Mouse (Mus musculus) limb, embryonic 15.5 days (tissue): ENCODE measurements around the gene Cd37. TPM values are rescaled to one million over a fixed set of nuclear protein-coding genes. Genes with fewer than 3 reads are reported as not detected.
"Not testable (repeated sequence)": the region's sequence is repeated elsewhere in the genome, so short reads cannot be mapped to it uniquely, and the experiment has no call there.

ENCODE experiments used
- ATAC-seq: fragments of 200-750 bp; cut with Nextera tagmentation; 2 replicates; pipeline ENCODE4 v1.8.0; 2017; ENCODE audit warnings: low read depth, moderate TSS enrichment; ENCODE audit not compliant: insufficient number of reproducible peaks, low FRiP score, low TSS enrichment
- H3K27ac ChIP-seq: fragments of 300-500 bp; sonication (generic); 2 replicates; pipeline ENCODE4 v1.5.1; 2015; ENCODE audit warnings: moderate library complexity, mild to moderate bottlenecking, inconsistent platforms
- H3K27me3 ChIP-seq: fragments of 300-500 bp; sonication (generic); 2 replicates; pipeline ENCODE4 v1.6.1; 2015; ENCODE audit warnings: inconsistent platforms
- H3K36me3 ChIP-seq: fragments of 300-500 bp; sonication (generic); 2 replicates; pipeline ENCODE4 v1.6.1; 2015; ENCODE audit warnings: inconsistent platforms
- H3K4me1 ChIP-seq: fragments of 300-500 bp; sonication (generic); 2 replicates; pipeline ENCODE4 v1.6.1; 2015; ENCODE audit warnings: inconsistent platforms
- H3K4me2 ChIP-seq: fragments of 300-500 bp; sonication (generic); 2 replicates; pipeline ENCODE4 v1.6.1; 2015; ENCODE audit warnings: mild to moderate bottlenecking, inconsistent platforms
- H3K4me3 ChIP-seq: fragments of 300-500 bp; sonication (generic); 2 replicates; pipeline ENCODE4 v1.5.1; 2015; ENCODE audit warnings: mild to moderate bottlenecking, inconsistent platforms
- H3K9ac ChIP-seq: fragments of 300-500 bp; sonication (generic); 2 replicates; pipeline ENCODE4 v1.6.1; 2015; ENCODE audit warnings: inconsistent platforms
- H3K9me3 ChIP-seq: fragments of 300-500 bp; sonication (generic); 2 replicates; pipeline ENCODE4 v1.6.1; 2016; ENCODE audit warnings: inconsistent platforms
- WGBS: fragments of 180-500 bp; shearing (Covaris S2); methylation state at CpG from one replicate; pipeline ENCODE4 v1.1.7; 2015; 5-methylcytosine and 5-hydroxymethylcytosine counted together
- polyA plus RNA-seq: library from polyadenylated mRNA; unstranded; fragments of >200 nt; fragmentation: Nextera tagmentation; extraction: Ambion mirVana; gene quantifications from 2 replicates; pipeline ENCODE4 v1.2.1, GENCODE M21; 2015

Cd37 gene
- polyA plus RNA-seq, 1 experiment from 2014 or later = 3.8 TPM

DNA sequence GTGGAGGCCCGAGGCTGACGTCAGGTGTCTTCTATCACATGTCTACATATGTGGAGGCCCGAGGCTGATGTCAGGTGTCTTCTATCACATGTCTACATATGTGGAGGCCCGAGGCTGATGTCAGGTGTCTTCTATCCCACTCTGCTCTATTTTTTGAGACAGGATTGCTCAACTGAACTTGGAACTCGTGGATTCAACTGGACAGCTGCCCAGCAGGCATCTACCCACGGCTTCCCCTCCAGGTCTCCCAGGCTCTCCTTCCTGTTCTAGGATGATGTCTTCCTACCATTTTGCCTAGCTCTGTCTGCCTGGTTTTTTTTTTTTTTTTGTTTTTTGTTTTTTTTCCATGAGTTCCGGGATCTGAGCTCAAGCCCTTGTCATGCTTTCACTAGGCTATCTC lies 16.9 kb upstream of the Cd37 start:
- not testable (repeated sequence) for H3K27me3 ChIP-seq, H3K4me3 ChIP-seq, H3K9me3 ChIP-seq, ATAC-seq, H3K27ac ChIP-seq, H3K9ac ChIP-seq, H3K4me2 ChIP-seq, H3K36me3 ChIP-seq, H3K4me1 ChIP-seq
- 79% methylated on average over 6 of the region's 7 CpGs for WGBS

DNA sequence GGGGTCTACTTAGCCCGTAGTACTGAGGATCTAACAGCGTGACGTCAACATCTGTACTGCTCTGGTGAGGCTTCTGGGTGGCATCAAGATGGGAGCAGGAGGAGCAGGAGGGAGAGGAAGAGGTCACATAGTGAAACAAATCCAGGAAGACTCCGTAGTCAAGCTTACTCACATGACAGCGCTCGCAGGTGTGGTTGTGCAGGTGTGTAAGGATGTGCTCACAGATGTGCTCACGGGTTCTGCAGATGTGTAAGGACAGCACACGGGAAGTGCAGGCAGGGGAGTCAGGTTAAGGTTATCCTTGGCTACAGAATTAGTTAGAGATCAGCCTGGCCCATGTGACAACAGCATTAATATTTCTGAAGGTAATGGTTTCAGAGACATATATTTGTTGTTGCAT lies 14.9 kb upstream of the Cd37 start:
- no peak overlapping the region for H3K9ac ChIP-seq
- no peak overlapping the region for H3K4me2 ChIP-seq
- no peaks in the 10 kb centered on the region for H3K27me3 ChIP-seq
- no peak overlapping the region for H3K4me3 ChIP-seq
- no peaks in the 10 kb centered on the region for H3K4me1 ChIP-seq
- ATAC-seq = no peak
- 84% methylated on average over 8 of the region's 8 CpGs for WGBS
- H3K27ac ChIP-seq = no peak overlapping the region
- H3K36me3 ChIP-seq = no peaks in the 10 kb centered on the region
- H3K9me3 ChIP-seq = no peaks in the 10 kb centered on the region

DNA sequence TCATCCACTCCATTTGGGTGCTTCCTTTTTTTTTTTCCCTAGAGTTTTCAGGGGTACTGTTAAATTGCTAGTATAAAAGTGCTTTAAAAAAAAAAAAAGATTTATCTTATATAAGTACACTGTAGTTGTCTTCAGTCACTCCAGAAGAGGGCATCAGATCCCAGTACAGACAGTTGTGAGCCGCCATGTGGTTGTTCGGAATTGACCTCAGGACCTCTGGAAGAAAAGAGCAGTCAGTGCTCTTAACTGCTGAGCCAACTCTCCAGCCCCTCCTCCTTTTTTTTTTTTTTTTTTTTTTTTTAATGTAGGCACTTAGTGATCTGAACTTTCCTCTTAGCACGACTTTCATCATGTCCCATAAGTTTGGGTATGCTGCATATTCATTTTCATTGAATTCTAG lies 8.8 kb upstream of the Cd37 start:
- no peak overlapping the region for H3K27ac ChIP-seq
- no peak for ATAC-seq
- no peaks in the 10 kb centered on the region for H3K4me1 ChIP-seq
- 28% methylated on average over 3 of the region's 3 CpGs for WGBS
- no peak overlapping the region for H3K4me2 ChIP-seq
- H3K9me3 ChIP-seq = no peaks in the 10 kb centered on the region
- no peaks in the 10 kb centered on the region for H3K27me3 ChIP-seq
- H3K36me3 ChIP-seq = no peaks in the 10 kb centered on the region
- no peak overlapping the region for H3K4me3 ChIP-seq
- H3K9ac ChIP-seq = no peak overlapping the region

DNA sequence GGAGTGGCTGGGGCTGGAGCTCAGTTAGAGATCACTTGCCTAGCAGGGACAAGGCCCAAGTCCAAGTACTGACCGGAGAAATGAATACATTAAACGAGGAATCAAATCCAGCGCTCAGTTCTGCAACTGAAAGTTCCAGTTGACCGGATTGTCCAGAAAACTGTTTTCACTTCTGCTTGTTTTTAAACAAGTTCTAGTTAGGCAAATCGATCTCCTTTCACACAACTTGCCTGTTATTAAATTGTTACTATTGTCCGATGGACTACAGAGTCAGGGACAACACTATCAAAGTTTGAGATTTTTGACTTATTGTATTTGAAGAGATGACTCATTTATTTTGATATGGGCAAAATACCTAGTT lies 2.5 kb upstream of the Cd37 start:
- Histone ChIP-seq H3K4me2 (no peak overlapping the region), H3K9ac (no peak overlapping the region), H3K36me3 (no peaks in the 10 kb centered on the region), H3K4me1 (peaks cover 9% of the 10 kb centered on the region), H3K27me3 (peaks cover 12% of the 10 kb centered on the region; the same call in 1 of the 2 replicates), H3K4me3 (no peak overlapping the region), H3K27ac (no peak overlapping the region), H3K9me3 (no peaks in the 10 kb centered on the region)
- no peak for ATAC-seq
- 82% methylated on average over 6 of the region's 6 CpGs for WGBS

DNA sequence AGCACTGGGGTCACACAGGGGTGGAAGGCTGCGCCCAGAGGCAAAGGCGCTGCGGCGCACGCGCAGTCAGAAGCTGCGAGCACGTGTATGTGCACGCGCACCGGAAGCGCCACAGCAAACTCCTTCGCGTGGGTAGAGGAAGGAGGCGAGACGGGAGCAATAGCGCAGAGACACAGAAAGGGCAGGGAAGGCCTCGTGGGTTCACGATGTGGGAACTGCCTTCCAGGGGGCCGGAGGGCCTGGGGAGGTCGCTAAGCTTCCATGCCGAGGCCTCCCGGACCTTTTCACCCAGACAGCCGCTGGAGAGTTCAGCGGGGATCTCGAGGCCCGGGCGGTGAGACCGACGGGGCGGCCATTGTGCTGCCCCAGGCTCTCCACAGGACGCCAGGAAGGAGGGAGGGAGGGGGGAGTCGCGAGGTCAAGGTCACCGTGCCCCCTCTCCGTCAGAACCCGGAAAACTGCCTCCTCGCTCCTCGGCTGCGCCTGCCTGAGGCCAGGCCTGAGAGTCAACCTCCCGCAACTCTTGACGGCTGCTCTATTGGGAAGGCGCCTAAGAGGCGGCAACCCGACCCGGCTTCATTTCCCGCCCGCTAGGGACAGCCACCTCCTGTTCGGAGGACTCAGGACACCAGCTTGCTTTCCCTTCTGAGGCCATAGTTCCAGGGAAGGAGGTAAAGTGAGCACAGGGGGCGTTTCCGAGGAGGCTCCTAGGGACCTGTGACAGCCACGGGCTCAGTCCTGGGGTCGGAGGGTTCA lies 1.9 kb upstream of the Cd37 start, which contains the start of gene Slc6a16:
Gene Slc6a16, plus strand, starts transcription at position 453 of the 756 bp plus-strand sequence.
- ATAC-seq = no peak
- no peak within 1 kb of the TSS for H3K27ac ChIP-seq

DNA sequence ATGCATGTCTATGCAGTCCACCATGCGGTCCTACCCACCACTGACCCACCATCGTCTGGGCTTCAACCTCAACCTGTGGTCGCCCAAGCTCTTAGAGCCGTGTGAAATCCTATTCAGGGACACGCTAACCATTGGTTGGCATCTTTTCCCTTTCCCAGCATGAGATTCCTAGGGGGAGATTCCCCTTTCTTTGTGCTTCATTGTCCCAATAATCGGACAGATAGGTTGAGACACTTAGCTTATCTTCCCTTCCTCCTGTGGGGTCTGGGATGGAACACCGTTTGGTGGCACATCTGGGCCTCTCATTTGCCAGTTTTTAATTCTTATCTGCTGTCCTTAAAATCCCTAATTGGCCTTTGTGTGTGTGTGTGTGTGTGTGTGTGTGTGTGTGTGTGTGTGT lies 1.2 kb upstream of the Cd37 start:
- H3K36me3 ChIP-seq = no peaks in the 10 kb centered on the region
- H3K4me2 ChIP-seq = no peak overlapping the region
- H3K27ac ChIP-seq = no peak overlapping the region
- no peak for ATAC-seq
- 85% methylated on average over 7 of the region's 7 CpGs for WGBS
- peaks cover 19% of the 10 kb centered on the region for H3K4me1 ChIP-seq
- peaks cover 12% of the 10 kb centered on the region; the same call in 1 of the 2 replicates for H3K27me3 ChIP-seq
- H3K4me3 ChIP-seq = no peak overlapping the region
- H3K9me3 ChIP-seq = no peaks in the 10 kb centered on the region
- no peak overlapping the region for H3K9ac ChIP-seq

More for the DNA sequence above, 1.9 kb upstream of the Cd37 start, which contains the start of gene Slc6a16:
- peak within 1 kb of the TSS; percentile 50 for H3K4me2 ChIP-seq
- WGBS = 16% methylated on average over 53 of the region's 53 CpGs
- H3K4me1 ChIP-seq = peaks cover 12% of the 10 kb centered on the region
- 0 out of 2 replicates have a peak within 1 kb of the TSS, but pooled peaks have one; percentile 23 for H3K9ac ChIP-seq
- H3K36me3 ChIP-seq = no peaks in the 10 kb centered on the region
- peaks cover 12% of the 10 kb centered on the region; the same call in 1 of the 2 replicates for H3K27me3 ChIP-seq
- peak within 1 kb of the TSS; percentile 28 for H3K4me3 ChIP-seq
- no peaks in the 10 kb centered on the region for H3K9me3 ChIP-seq

DNA sequence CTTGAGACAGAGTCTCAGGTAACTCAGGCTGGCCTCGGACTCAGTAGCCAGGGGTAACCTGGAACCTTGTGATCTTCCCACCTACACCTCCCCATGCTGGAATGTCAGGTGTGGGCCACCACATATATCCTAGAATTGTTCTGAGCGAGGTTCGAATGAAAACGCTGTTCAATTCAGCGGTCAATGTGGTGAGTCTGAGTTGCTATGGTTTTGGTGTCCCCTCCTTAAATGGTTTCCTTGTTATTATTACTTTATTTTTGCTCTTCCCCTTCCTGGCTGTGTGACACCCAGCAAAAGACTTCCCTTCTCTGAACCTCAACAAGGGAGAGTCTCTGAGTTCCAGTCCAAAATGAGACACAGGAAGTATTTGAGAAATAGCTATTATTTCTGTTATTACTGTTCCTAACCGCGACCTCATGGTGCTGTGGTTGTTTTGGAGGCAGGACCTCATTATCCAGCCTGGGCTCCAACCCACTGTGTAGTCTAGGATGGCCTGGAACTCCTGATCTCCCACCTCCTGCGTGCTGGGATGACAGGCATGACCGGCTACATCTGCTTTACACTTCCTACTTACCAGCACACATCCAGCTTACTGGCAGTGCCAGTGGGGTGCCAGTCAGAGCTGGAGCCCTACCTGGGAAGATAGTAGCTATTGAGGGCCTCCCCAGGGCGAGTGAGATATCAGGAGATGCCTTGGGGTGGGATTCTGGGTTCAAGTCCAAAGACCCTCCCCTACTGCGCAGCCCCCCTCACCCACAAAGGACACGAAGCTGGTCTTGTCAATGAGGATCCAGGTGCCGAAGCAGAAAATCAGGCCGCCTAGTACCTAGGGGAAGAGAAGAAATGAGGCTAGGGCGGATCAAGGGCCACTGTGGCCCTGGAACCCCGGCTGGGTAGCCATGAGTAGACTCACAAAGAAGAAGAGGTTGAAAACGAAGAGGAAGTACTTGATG lies 892 bp downstream of the Cd37 start:
- H3K4me3 ChIP-seq = no peak overlapping the region
- H3K4me2 ChIP-seq = no peak overlapping the region
- 77% methylated on average over 17 of the region's 17 CpGs for WGBS
- H3K4me1 ChIP-seq = peaks cover 37% of the 10 kb centered on the region
- H3K27ac ChIP-seq = no peak overlapping the region
- no peak for ATAC-seq
- no peak overlapping the region for H3K9ac ChIP-seq
- no peaks in the 10 kb centered on the region for H3K9me3 ChIP-seq
- peaks cover 12% of the 10 kb centered on the region; the same call in 1 of the 2 replicates for H3K27me3 ChIP-seq
- peaks cover 9% of the 10 kb centered on the region for H3K36me3 ChIP-seq

DNA sequence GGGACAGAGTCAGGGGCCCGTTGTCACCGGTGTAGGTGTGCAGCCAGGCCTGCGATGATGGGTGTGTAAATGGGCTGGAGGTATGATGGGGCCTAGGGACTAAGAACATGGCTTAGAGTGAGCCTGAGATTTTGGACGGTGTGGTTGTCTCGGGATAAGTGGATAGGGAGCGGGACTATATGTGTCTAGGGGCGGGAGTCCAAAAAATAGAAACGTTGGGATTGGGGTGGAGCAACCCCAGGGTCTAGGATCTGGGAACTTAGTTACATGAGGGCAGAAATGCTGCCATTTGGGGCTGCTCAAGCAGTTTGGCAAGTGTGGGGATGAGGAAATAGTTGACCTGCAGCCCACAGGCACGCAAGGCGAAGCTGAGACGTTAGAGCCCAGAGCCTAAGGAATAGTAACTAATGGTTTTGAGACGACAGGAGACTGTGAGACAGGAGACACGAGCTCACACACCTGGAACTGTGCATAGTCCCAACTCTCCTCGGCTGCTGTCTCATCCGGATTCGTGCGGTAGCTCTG lies 3.2 kb downstream of the Cd37 start:
- peaks cover 35% of the 10 kb centered on the region for H3K4me1 ChIP-seq
- peak overlapping the region; percentile 30 for H3K4me3 ChIP-seq
- 28% methylated on average over 17 of the region's 17 CpGs for WGBS
- ATAC-seq = 0 out of 2 replicates have a peak, but pooled peaks have one; percentile 5
- H3K4me2 ChIP-seq = peak overlapping the region; percentile 50
- H3K27ac ChIP-seq = peak overlapping the region; percentile 44; the same call in 1 of the 2 replicates
- H3K36me3 ChIP-seq = peaks cover 32% of the 10 kb centered on the region
- 0 out of 2 replicates have a peak overlapping the region, but pooled peaks have one; percentile 31 for H3K9ac ChIP-seq
- no peaks in the 10 kb centered on the region for H3K9me3 ChIP-seq
- peaks cover 11% of the 10 kb centered on the region; the same call in 1 of the 2 replicates for H3K27me3 ChIP-seq

DNA sequence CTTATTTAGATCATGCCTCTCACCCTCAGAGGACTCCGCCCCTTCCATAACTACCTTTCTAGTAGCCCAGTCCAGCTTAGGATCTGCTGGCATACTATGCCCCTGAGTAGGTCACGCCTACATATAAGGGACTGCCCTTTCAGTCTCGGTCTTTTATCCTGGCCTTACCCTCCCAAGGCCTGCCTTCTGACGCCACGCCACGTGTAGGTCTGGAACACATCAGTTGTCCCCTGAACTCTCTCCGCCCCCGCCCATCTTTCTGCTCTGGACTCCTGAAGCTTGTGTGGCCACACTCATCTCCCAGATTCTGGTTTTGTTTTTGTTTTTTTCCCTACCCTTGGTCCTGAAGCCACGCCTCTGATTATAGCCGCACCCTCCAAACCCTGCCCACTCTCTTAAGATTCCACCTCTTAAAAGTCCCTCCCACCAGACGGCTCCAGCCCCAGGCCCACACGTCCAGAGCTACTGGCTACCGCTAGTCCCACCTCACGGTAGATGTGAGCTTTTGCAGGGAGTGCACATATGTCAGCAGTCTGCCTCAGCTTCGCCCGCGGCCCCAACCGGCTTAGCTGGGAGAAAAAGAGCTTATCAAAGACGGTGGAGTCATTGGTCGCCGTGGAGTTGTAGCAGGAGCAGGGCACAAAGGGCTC lies 3.9 kb downstream of the Cd37 start:
- 0 out of 2 replicates have a peak overlapping the region, but pooled peaks have one; percentile 31 for H3K9ac ChIP-seq
- peak; percentile 81 for ATAC-seq
- H3K4me2 ChIP-seq = peak overlapping the region; percentile 50
- peak overlapping the region; percentile 44; the same call in 1 of the 2 replicates for H3K27ac ChIP-seq
- 6% methylated on average over 21 of the region's 21 CpGs for WGBS
- H3K9me3 ChIP-seq = no peaks in the 10 kb centered on the region
- peaks cover 32% of the 10 kb centered on the region for H3K4me1 ChIP-seq
- peaks cover 32% of the 10 kb centered on the region for H3K36me3 ChIP-seq
- H3K27me3 ChIP-seq = 0 out of 2 replicates have a peak, but pooled peaks cover 8% of the 10 kb centered on the region
- H3K4me3 ChIP-seq = peak overlapping the region; percentile 30

DNA sequence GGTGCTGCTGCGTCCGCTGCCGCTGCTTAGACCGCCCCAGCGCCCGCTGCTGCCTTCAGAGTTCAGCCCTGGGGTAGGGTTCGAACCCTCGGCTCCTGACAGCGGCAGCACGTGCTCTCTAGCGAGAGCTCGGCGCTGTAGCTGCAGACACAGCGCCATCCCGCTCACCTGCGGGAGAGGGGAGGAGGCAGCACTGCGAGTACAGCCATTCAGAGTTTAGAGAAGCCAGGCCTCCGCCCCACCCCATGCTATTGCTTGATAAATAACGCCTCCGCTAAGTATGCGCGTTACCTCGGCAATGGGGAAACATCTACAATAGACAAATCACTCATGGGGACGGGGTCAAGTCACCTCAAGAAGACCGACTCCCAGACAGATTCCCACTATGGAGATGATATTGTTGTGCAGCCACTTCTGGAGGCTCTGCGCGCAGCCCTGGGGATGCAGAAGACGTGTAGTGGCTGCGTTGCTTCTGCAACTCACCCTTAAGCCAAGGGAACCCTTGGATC lies 4.5 kb downstream of the Cd37 start:
- peaks cover 32% of the 10 kb centered on the region for H3K4me1 ChIP-seq
- H3K27me3 ChIP-seq = 0 out of 2 replicates have a peak, but pooled peaks cover 6% of the 10 kb centered on the region
- H3K27ac ChIP-seq = 0 out of 2 replicates have a peak overlapping the region, but pooled peaks have one; percentile 44
- H3K9me3 ChIP-seq = no peaks in the 10 kb centered on the region
- ATAC-seq = no peak
- WGBS = 10% methylated on average over 29 of the region's 29 CpGs
- H3K4me2 ChIP-seq = peak overlapping the region; percentile 50
- peak overlapping the region; percentile 14; the same call in 1 of the 2 replicates for H3K9ac ChIP-seq
- peak overlapping the region; percentile 30 for H3K4me3 ChIP-seq
- H3K36me3 ChIP-seq = peaks cover 38% of the 10 kb centered on the region
